Mouse (Mus musculus) lung, adult 2 months (tissue): ENCODE measurements around the gene Gm765.

Source experiments
- CTCF ChIP-seq: fragments of 200-500 bp; IDR thresholded peaks from 2 replicates; pipeline ENCODE4 v1.5.1; 2011; ENCODE audit warnings: mild to moderate bottlenecking, low read length, control low read depth; ENCODE audit not compliant: insufficient read depth
- POLR2A ChIP-seq: fragments of 200-500 bp; IDR thresholded peaks from 2 replicates; pipeline ENCODE4 v1.6.1; 2011; ENCODE audit warnings: low read depth, mild to moderate bottlenecking, control low read depth, low read length, borderline replicate concordance; ENCODE audit errors: extremely low read depth

DNA sequence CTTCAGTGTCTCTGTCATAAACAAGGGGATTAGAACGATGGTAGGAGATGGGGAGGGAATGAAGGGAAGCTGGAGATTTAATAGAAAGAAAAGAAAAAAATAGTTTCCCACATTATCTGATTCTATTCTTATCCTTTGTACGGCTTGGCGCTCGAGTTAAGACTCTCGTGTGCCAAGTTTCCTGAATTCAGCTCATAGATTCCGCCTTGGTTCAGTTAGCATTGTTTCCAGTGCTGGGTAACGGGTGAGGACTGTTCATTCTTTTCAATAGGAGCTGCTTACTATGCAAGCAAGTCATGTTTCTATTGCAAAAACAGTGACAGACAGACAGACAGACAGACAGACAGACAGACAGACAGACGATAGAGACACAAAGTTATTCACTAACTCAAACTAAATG lies 41.9 kb upstream of the Gm765 start:
- TF ChIP-seq CTCF (no peak), POLR2A (no peak)
